Mouse (Mus musculus) telencephalon, adult 2 months (tissue): Measurements from ENCODE around the gene Sbf1.

Experiments
- DNase-seq: peaks from one replicate; pipeline ENCODE4 v3.0.0-alpha.2; 2011; ENCODE audit warnings: low read depth, low spot score

The Sbf1 gene

DNA sequence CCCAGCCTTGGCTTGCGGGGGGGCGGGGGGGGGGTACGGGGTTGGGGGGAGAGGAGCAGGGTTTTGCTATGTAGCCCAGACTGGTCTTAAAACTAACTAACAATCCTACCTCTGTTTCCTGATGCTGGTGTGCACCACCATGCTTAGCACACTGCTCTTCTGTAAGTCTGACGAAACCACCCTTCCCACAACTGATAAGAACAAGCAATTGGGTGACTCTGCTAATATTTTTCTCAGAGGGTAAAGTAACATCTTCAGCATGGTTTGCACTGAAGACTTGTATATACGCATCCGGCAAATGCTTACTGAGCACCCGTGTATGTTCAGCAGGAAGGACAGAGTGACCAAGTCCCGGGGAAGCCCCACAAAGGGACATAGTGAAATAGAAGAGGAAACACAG is 6.2 kb upstream of the Sbf1 start:
- DNase-seq, result no peak

- DNase-seq, result no peak
Measured at GRCm38 (mm10) chr15:89316146-89316545, 1.0 kb upstream of the Sbf1 start.

DNA sequence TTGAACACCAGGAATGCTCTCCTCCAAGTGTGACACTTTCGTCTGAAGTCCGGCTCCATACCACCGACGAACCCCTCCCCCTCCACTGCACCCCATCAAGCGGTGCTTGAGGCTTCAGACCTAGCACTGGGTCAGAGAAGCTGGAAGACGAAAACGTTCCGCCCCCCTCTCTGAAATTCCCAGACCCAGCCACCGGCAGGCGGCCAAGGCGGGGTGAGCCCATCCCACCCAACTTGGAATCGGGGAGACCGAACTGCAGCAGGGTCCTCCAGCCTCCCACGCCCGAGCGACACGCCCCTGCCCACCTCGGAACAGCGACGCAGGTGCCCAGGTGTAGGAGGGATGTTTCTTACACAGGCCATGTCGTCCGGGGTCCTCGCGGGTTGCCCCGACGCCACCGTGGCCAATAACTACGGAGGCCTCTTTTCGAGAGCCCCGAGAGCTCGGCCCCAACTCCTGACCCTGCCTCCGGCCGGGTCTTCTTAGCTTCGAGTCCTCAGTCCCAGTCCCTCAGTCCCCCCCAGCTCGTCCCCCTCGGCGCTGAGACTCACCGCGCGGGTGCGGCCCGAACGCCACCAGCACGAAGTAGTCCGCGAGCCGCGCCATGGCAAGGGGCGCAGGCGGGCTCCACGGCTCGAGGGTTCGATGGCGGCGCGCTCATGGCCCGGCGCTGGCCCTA is 461 bp downstream of the Sbf1 start:
- no peak for DNase-seq

- no peak for DNase-seq
Measured at GRCm38 (mm10) chr15:89314107-89314506, 1.0 kb downstream of the Sbf1 start.

GRCm38 (mm10) chr15:89313359-89313758 is 1.8 kb downstream of the Sbf1 start:
- no peak for DNase-seq

DNA sequence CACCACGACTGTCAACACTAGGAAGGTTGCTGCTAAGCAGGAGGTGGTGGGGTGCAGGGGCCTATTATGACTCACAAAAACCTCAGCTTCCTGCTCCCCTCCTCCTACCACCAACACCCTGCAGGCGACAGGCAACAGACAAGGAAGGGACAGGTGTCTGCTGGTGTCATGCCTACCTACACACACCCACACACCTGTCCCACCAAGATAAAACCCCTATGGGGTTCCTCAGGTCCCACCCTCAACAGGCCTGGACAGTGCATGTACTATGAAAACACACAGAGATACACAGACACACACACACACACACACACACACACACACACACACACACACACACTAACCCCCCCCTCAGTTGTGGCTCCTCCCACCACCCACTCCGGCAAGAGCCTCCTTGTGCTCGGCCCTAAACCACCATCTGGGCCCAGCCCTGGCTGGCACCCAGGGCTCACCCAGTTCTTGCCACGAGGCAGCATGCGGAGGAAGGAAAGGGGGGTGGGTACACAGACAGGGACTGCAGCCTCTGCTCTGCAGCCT is 5.1 kb downstream of the Sbf1 start:
- peak; percentile 85 for DNase-seq

DNA sequence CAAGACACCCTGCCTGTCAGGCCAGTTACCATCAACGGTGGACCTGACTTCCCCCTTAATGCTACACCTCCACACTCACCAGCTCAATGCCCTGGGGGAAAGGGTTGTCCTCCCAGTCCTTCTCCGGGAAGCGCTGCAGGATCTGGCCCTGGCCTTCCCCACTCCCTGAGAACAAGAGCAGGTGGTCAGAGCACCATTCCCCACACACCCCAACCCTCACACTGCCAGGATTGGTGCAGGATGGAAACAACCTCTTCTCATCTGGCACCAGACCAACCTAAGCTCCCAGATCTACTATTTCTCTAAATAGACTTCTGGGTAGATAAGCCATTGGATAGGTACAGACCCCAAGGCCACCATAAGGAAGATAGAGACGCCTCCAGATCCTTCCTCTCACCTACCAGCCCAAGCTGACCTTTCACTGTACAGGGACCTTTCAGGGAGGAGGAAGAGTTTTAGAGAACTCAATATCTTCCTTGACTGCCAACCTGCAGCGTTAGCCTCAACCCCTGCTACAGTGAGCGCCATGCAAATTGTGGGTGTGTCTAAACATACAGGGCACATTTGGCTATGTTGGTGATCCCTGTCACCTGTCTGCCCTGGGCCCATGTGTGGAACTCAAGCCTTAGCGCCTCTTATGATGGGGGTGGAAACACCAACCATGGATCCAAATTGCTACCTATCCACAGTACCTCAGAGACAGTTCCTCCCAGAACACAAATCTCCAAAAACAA is 6.5 kb downstream of the Sbf1 start:
- no peak for DNase-seq

DNA sequence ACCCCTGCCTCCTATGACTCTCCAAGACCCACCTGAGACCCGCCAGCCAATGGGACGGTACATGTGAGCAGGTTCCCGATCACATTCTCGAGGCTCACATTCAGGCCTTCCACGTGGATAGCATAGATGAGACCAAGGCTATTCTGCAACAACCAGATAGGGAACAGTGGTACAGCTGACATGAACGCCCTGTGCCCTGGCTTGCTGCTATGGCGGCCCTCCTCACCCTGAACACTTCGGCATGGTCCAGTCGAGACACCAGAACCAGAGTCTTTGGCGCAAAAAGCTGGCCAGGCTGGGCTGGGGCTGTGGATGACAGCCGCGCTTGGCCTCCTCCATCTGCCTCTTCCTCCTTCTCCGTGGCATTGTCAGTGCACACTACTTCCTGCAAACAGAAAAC is 7.7 kb downstream of the Sbf1 start:
- DNase-seq, result no peak

GRCm38 (mm10) chr15:89305966-89306365 is 9.1 kb downstream of the Sbf1 start:
- no peak for DNase-seq

DNA sequence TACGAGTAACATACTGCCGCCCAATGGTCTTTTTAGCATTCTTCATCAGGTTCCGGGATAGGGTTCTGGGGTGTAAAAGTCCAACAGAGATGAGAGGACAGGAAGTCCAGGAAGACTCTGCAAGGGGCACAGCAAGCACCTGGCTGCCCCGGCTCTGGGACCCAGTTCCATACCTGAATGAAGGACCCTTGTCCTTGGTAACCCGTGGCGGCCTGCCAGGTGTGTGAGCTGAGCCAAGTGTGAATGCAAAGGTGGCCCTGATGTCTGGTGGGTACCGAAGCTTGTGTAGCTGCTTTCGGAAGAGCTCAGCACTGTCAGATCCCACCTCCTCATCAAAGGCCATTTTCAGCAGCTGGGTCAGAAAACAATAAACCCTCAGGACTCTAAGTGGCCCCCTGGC is 14.5 kb downstream of the Sbf1 start:
- no peak for DNase-seq

- DNase-seq, result no peak
Measured at GRCm38 (mm10) chr15:89300180-89300579, 14.9 kb downstream of the Sbf1 start.

GRCm38 (mm10) chr15:89297695-89298094 is 17.4 kb downstream of the Sbf1 start:
- DNase-seq, result no peak

DNA sequence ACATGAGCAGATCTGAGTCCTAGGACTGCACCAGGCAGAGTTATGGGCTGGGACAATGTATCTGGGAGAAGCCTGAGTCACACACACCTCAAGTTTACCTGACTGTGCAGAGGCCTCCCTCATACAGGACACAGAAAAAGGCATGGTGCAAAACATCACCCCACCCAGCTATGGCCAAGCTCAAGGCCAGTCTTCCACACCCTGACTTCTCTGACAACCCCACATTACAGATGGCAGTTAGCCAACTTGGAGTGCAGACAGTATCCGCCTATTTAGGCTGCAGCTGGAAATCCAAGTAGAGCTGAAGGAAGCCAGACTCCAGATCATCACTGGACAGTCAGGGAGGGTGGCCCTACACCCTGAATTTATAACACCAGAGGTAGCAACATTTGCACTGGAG is 18.6 kb downstream of the Sbf1 start:
- DNase-seq, result no peak

- DNase-seq, result no peak
Measured at GRCm38 (mm10) chr15:89295580-89296165, 19.4 kb downstream of the Sbf1 start.

DNA sequence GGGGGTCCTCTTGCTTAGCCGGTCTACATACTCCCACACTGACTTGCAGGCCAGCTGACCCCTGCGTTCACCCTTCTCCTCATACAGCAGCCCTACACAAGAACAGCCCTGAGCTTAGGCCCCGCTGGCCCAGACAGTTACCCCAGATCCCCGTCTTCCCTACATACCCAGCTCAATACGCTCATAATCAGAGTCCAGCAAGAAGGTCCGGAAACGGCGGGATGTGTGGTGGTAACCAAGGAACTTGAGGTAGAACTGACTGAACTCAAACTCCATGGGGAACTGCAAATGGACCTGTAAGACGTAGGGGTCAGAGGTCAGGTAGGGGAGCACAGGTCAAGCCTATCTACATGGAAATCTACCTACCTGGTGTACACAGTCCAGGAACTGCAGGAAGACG is 21.3 kb downstream of the Sbf1 start:
- no peak for DNase-seq

- no peak for DNase-seq
Measured at GRCm38 (mm10) chr15:89292795-89293194, 22.3 kb downstream of the Sbf1 start.

DNA sequence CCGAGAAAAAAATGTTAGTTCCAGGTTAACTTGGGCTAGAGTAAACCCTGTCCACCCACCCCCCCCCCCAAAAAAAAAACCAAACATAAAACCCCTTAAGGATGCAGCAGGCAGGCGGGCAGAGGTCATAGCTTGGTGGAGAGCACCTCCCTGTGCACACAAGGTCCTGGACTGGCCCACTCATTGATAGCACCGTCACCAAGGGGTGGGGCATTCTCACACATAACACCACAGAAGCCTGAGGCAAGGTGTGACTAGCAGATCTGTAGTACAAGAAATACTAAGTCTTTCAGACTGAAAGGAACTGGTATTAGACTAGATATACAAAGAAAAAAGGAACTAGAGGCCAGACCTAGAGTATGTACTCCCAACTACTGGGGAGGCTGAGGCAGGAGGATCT is 23.6 kb downstream of the Sbf1 start:
- no peak for DNase-seq

- no peak for DNase-seq
Measured at GRCm38 (mm10) chr15:89289455-89289854, 25.7 kb downstream of the Sbf1 start.

DNA sequence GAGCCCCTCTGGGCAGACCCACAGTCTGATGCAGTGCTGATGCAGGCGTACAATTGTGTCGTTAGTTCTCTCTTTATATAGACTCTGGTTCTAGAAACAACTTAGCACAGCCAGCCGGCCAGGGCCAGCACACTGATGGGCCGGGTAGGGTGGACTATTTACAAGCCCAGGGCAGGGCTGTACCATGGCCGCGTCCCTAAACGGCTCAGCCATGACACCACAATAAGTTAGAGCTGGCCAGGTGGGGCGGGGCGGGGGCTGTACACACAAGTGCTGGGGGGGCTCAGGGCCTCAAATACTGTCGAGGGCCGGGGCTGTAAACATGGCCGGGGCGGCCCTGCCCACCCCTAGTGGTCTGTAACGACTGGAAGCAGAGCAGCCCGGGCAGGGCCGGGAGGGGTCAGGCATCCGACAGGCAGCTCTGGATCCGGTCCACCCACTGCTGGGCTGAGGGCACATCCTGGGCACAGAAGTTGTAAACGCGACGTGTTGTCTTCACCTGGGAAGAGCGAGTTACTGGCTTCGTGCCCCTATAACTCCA is 26.8 kb downstream of the Sbf1 start:
- DNase-seq, result no peak

GRCm38 (mm10) chr15:89286582-89286981 is 28.5 kb downstream of the Sbf1 start:
- DNase-seq, result no peak

DNA sequence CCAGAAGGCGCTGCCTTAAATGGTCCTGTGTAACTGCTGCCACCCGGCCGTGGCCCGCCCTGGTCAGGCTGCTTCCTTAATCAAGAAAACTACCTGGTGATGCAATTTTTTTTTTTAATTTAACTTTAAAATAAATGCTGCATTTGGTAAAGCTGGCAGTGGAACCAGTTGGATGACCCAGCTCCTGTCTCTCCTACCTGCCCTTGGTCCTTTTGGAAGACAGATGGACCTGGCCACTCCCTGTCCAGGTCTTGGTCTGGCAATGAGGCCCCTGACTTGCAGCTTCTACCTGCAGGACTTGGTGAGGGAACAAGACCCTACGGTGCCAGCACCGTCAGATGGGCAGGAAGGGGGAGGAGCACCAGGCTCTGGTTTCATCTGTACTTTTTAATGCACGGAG is 29.0 kb downstream of the Sbf1 start:
- no peak for DNase-seq

GRCm38 (mm10) chr15:89285478-89285877 is 29.6 kb downstream of the Sbf1 start:
- no peak for DNase-seq

DNA sequence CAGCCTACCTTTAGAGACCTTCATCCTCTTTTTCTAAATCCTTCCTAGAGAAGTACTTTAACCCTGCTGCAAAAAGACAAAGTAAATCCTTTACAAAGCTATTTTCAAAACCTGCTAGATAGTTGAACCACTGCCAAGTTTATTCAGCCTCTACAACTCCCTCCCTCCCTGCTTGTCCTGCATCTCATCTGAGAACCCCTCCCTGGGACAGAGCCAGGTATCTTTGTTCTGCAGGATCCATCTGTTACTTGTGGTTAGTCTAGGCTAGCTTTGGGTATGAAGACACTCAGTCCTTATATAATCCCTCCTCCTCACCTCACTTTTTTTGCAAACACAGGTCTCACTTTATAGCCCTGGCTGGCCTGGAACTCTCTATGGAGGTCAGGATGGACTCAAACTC is 30.1 kb downstream of the Sbf1 start:
- DNase-seq, result peak; percentile 78
